Mouse (Mus musculus) heart, embryonic 15.5 days (tissue): ENCODE data around the gene March5. TPM values are rescaled to one million over a fixed set of nuclear protein-coding genes. Genes with fewer than 3 reads are reported as not detected.

ENCODE experiments used
- ATAC-seq: fragments of 200-750 bp; cut with Nextera tagmentation; replicated peaks from 2 replicates; pipeline ENCODE4 v1.8.0; 2017; ENCODE audit warnings: low read depth, moderate TSS enrichment; ENCODE audit not compliant: insufficient number of reproducible peaks, insufficient read depth, low FRiP score
- H3K27ac ChIP-seq: fragments of 300-500 bp; sonication (generic); 2 replicates; pipeline ENCODE4 v1.5.1; 2015; ENCODE audit warnings: mild to moderate bottlenecking, inconsistent platforms
- H3K27me3 ChIP-seq: fragments of 300-500 bp; sonication (generic); 2 replicates; pipeline ENCODE4 v1.6.1; 2015; ENCODE audit warnings: inconsistent platforms
- H3K36me3 ChIP-seq: fragments of 300-500 bp; sonication (generic); 2 replicates; pipeline ENCODE4 v1.6.1; 2015; ENCODE audit warnings: mild to moderate bottlenecking, inconsistent platforms
- H3K4me1 ChIP-seq: fragments of 300-500 bp; sonication (generic); replicated peaks from 2 replicates; pipeline ENCODE4 v1.6.1; 2015; ENCODE audit warnings: inconsistent platforms
- H3K4me2 ChIP-seq: fragments of 300-500 bp; sonication (generic); 2 replicates; pipeline ENCODE4 v1.6.1; 2015; ENCODE audit warnings: inconsistent platforms, mild to moderate bottlenecking, moderate library complexity
- H3K4me3 ChIP-seq: fragments of 300-500 bp; sonication (generic); 2 replicates; pipeline ENCODE4 v1.5.1; 2015; ENCODE audit warnings: mild to moderate bottlenecking, inconsistent platforms
- H3K9ac ChIP-seq: fragments of 300-500 bp; sonication (generic); 2 replicates; pipeline ENCODE4 v1.6.1; 2015; ENCODE audit warnings: mild to moderate bottlenecking, inconsistent platforms
- H3K9me3 ChIP-seq: fragments of 300-500 bp; sonication (generic); replicated peaks from 2 replicates; pipeline ENCODE4 v1.6.1; 2016; ENCODE audit warnings: inconsistent platforms
- WGBS: fragments of 180-500 bp; shearing (Covaris S2); methylation state at CpG from one replicate; pipeline ENCODE4 v1.1.7; 2015; ENCODE audit warnings: mixed read lengths; 5-methylcytosine and 5-hydroxymethylcytosine counted together
- polyA plus RNA-seq: library from polyadenylated mRNA; unstranded; fragments of >200 nt; fragmentation: Nextera tagmentation; extraction: Ambion mirVana; gene quantifications from 2 replicates; pipeline ENCODE4 v1.2.1, GENCODE M21; 2015

The March5 gene
- polyA plus RNA-seq, 1 experiment from 2014 or later: 78.3 TPM

DNA sequence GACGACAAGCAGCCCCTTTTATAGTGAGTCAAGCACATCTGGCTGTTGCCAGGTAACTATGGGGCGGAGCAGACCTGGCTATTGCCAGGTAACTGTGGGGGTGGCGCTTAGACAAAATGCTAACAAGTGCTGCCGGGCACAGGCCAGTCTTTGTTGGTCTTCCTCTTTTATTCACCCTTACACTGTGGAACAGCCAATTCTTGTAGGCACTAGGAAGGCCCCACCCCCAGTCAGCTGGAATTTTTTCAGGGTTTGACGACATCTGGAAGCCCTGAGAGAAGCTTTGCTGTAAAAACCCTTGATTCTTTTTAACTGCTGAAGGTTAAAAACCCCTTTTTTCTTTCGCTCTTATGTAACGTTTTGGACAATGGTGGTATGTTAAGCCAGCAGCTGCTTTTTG lies 31.3 kb downstream of the March5 start:
- H3K4me2 ChIP-seq: no peak overlapping the region

DNA sequence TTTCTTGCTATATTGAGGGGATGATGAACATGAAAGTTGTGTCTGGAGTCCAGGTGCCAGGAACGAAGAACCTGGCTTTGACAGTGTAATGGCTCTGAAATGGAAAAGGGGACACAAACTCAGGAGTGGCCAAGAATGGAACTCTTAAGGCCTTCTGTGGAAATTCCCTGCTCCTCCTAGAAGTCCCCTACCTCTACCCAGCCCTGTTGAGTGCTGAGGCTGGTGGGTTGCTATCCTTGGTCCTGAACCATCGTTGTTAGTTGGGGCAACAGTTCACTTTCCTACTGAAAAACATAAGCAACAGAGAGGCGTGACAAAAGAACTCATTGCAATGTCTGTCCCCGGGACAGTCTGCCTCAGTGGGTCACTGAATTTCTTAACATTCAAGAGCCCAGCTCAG lies 31.8 kb downstream of the March5 start:
- no peak overlapping the region for H3K9ac ChIP-seq
- no peaks in the 10 kb centered on the region for H3K36me3 ChIP-seq
- peaks cover 30% of the 10 kb centered on the region for H3K27me3 ChIP-seq
- WGBS: 17% methylated on average over 4 of the region's 4 CpGs
- no peak for ATAC-seq
- H3K9me3 ChIP-seq: no peaks in the 10 kb centered on the region
- H3K4me3 ChIP-seq: no peak overlapping the region
- H3K27ac ChIP-seq: no peak overlapping the region
- no peak overlapping the region for H3K4me2 ChIP-seq
- peaks cover 7% of the 10 kb centered on the region for H3K4me1 ChIP-seq

More for the DNA sequence above, 31.3 kb downstream of the March5 start:
- Histone ChIP-seq H3K4me1 (peaks cover 12% of the 10 kb centered on the region), H3K36me3 (no peaks in the 10 kb centered on the region), H3K9me3 (no peaks in the 10 kb centered on the region), H3K27me3 (peaks cover 35% of the 10 kb centered on the region), H3K4me3 (no peak overlapping the region), H3K27ac (no peak overlapping the region), H3K9ac (no peak overlapping the region)
- no peak for ATAC-seq
- 19% methylated on average over 7 of the region's 7 CpGs for WGBS

DNA sequence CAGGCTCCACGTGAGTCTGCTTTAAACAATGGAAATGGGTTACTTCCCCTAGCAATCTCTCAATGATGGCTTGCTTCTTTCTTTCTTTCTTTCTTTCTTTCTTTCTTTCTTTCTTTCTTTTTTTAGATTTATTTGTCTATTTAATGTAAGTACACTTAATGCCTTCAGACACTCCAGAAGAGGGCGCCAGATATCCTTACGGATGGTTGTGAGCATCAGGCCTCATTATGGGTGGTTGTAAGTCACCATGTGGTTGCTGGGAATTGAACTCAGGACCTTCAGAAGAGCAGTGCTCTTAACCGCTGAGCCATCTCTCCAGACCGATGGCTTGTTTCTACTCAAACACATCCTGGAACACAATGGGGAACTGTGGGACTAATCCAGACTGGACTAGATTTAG lies 33.9 kb downstream of the March5 start:
- Histone ChIP-seq H3K9ac (no peak overlapping the region), H3K27me3 (peaks cover 11% of the 10 kb centered on the region), H3K4me2 (no peak overlapping the region), H3K4me1 (peaks cover 5% of the 10 kb centered on the region), H3K27ac (no peak overlapping the region), H3K4me3 (no peak overlapping the region), H3K9me3 (no peaks in the 10 kb centered on the region), H3K36me3 (no peaks in the 10 kb centered on the region)
- 63% methylated on average over 5 of the region's 5 CpGs for WGBS
- no peak for ATAC-seq

DNA sequence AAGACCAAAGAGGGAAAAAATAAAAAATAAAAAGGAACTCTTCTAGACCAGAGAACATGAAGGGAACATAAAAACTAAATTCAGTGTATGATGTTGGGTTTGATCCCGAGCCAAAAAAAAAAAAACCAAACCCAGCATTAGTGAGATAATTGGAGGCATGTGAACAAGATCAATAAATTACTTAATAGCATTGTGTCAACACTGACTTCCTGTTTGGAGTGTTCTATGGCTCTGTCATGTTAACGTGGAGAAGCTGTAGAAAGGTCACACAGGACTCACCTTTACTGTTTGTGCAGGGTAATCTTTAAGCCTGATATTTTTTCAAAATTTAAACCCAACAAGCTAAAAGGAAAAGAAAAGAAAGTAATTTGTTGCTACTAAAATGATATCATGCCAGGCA lies 35.4 kb downstream of the March5 start:
- H3K4me1 ChIP-seq: peaks cover 5% of the 10 kb centered on the region
- no peak overlapping the region for H3K4me2 ChIP-seq
- no peak overlapping the region for H3K9ac ChIP-seq
- H3K27ac ChIP-seq: no peak overlapping the region
- H3K4me3 ChIP-seq: no peak overlapping the region
- no peaks in the 10 kb centered on the region for H3K36me3 ChIP-seq
- H3K27me3 ChIP-seq: peaks cover 4% of the 10 kb centered on the region
- no peak for ATAC-seq
- WGBS: 55% methylated on average over 2 of the region's 2 CpGs
- no peaks in the 10 kb centered on the region for H3K9me3 ChIP-seq

DNA sequence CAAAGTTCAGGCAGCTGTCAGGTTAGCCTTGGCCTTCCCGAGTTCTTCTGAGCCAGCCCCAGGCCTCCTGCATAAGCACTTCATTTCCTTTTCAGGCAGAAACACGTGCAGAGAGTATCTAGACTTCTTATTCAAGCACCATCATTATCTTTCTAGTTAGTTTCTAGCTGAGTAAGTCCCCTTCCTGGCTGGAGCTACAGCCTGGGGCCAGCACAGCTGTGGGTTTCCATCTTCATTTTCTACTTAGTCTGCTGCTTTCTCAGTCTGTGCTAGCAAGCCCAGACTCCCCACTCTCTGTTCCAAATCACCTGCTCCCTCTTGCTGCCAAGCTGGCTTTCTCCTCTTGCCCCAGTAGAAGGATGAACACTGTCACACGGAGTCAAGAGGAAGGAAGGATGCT lies 39.5 kb downstream of the March5 start:
- no peaks in the 10 kb centered on the region for H3K27me3 ChIP-seq
- H3K27ac ChIP-seq: no peak overlapping the region
- H3K9me3 ChIP-seq: no peaks in the 10 kb centered on the region
- ATAC-seq: no peak
- H3K36me3 ChIP-seq: no peaks in the 10 kb centered on the region
- no peak overlapping the region for H3K4me2 ChIP-seq
- H3K4me3 ChIP-seq: no peak overlapping the region
- H3K9ac ChIP-seq: no peak overlapping the region
- 40% methylated on average over 3 of the region's 3 CpGs for WGBS
- no peaks in the 10 kb centered on the region for H3K4me1 ChIP-seq

DNA sequence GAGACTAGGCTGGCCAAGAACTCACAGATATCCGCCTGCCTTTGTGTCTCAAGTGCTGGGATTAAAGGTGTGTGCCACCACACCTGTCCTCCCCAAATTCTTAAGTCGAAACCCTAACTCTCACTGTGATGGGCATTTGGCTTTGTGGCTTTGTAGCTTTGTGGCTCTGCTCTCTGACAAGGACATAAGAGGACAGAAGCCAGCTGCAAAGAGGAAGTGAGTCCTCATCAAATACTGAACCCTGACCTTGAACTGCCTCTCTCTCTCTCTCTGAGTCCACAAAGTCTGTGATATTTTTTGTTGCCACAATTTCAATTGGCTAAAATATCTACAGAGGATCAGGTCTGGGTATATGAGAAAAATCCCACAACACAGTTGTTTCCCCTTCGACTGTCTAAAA lies 40.9 kb downstream of the March5 start:
- Histone ChIP-seq H3K4me3 (no peak overlapping the region), H3K27me3 (no peaks in the 10 kb centered on the region), H3K4me1 (no peaks in the 10 kb centered on the region), H3K36me3 (no peaks in the 10 kb centered on the region), H3K9me3 (no peaks in the 10 kb centered on the region), H3K9ac (no peak overlapping the region), H3K4me2 (no peak overlapping the region), H3K27ac (no peak overlapping the region)
- whole genome bisulfite sequencing: 74% methylated on average over 3 of the region's 3 CpGs
- ATAC-seq: no peak

DNA sequence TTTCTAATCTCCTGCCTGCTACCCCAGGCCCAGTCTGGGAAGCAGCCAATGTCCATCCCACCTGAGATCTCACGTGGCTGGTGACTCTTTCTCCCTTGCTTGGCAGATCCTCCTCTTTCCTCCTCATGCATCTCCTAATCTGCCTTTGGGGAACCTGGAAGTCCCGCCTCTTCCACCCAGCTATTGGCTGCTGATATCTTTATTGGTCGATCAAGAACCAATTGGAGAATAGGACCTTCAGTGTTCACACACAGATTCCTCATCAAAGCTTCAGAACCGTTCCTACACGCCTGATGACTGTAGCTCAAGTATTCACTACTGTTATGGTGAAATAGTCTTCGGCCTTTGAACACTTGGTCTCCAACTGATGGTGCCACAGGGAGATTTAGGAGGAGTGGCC lies 44.8 kb downstream of the March5 start:
- ATAC-seq: no peak
- WGBS: 60% methylated on average over 6 of the region's 6 CpGs
- H3K9ac ChIP-seq: no peak overlapping the region
- no peak overlapping the region for H3K4me3 ChIP-seq
- no peaks in the 10 kb centered on the region for H3K36me3 ChIP-seq
- H3K9me3 ChIP-seq: no peaks in the 10 kb centered on the region
- H3K27me3 ChIP-seq: no peaks in the 10 kb centered on the region
- H3K4me1 ChIP-seq: no peaks in the 10 kb centered on the region
- H3K4me2 ChIP-seq: no peak overlapping the region
- no peak overlapping the region for H3K27ac ChIP-seq

DNA sequence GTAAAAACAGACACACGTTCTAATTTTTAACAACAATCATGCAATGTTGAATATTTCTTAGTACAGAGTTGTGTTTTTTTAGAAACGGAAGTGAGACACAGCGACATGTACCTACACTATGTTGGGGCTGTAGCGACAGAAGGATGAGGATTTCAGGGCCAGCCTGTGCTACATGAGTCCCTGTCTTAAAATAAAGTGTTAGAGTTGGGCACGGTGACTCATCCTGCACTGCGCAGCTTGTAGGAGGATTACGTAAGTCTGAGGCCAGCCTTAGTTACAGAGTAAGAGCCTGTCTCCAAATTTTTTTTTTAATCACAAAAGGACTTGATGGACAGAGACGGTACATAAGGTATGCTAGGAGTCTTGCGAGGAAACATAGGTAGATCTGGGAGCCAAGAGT lies 48.0 kb downstream of the March5 start:
- no peak for ATAC-seq
- no peaks in the 10 kb centered on the region for H3K27me3 ChIP-seq
- H3K36me3 ChIP-seq: no peaks in the 10 kb centered on the region
- no peaks in the 10 kb centered on the region for H3K4me1 ChIP-seq
- H3K4me2 ChIP-seq: no peak overlapping the region
- no peak overlapping the region for H3K9ac ChIP-seq
- no peak overlapping the region for H3K4me3 ChIP-seq
- WGBS: 85% methylated on average over 9 of the region's 9 CpGs
- no peak overlapping the region for H3K27ac ChIP-seq
- no peaks in the 10 kb centered on the region for H3K9me3 ChIP-seq

DNA sequence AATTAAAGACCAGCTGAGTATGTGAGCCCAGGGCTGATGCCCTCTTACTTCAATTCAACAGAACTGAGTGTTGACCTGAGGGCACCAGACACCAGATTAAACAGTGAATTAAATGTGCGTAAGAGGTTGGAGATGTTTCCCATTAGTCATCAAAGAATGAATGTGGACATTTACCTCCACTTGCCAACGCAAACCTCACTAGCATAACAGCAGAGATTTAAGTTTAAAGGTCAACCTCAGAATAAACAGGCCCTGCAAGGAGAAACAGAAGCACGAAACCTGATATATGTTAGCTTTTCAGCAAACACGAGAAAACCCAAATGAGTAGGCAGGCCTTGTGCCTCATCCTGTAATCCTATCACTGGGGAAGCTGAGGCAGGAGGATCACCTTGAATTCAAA lies 55.0 kb downstream of the March5 start:
- Histone ChIP-seq H3K4me2 (no peak overlapping the region), H3K4me1 (peaks cover 16% of the 10 kb centered on the region), H3K4me3 (no peak overlapping the region), H3K36me3 (no peaks in the 10 kb centered on the region), H3K9ac (no peak overlapping the region), H3K27me3 (no peaks in the 10 kb centered on the region), H3K27ac (no peak overlapping the region), H3K9me3 (no peaks in the 10 kb centered on the region)
- WGBS: 74% methylated on average over 4 of the region's 4 CpGs
- no peak for ATAC-seq

DNA sequence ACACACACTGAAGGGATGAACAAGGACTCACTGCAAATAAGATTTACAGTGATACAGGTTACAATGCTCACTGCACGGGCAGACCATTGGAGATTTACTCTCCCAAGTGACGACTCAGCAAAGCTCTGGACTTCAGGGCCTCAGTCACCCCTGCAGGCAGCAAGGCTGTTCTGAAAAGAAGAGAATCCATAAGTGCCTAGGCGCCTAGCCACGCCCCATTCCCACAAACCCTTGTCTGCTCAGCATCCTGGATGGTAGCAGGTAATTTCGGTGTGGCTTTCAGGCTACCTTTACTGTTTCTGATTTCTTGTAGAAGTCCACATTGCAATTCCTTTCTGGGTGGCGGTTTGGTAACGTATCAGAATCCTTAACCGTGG lies 56.2 kb downstream of the March5 start:
- WGBS: 65% methylated on average over 8 of the region's 8 CpGs
- no peak for ATAC-seq
- no peak overlapping the region for H3K9ac ChIP-seq
- no peak overlapping the region for H3K4me3 ChIP-seq
- H3K27ac ChIP-seq: no peak overlapping the region
- peaks cover 5% of the 10 kb centered on the region for H3K36me3 ChIP-seq
- no peaks in the 10 kb centered on the region for H3K9me3 ChIP-seq
- H3K4me2 ChIP-seq: no peak overlapping the region
- peaks cover 16% of the 10 kb centered on the region for H3K4me1 ChIP-seq
- H3K27me3 ChIP-seq: no peaks in the 10 kb centered on the region

DNA sequence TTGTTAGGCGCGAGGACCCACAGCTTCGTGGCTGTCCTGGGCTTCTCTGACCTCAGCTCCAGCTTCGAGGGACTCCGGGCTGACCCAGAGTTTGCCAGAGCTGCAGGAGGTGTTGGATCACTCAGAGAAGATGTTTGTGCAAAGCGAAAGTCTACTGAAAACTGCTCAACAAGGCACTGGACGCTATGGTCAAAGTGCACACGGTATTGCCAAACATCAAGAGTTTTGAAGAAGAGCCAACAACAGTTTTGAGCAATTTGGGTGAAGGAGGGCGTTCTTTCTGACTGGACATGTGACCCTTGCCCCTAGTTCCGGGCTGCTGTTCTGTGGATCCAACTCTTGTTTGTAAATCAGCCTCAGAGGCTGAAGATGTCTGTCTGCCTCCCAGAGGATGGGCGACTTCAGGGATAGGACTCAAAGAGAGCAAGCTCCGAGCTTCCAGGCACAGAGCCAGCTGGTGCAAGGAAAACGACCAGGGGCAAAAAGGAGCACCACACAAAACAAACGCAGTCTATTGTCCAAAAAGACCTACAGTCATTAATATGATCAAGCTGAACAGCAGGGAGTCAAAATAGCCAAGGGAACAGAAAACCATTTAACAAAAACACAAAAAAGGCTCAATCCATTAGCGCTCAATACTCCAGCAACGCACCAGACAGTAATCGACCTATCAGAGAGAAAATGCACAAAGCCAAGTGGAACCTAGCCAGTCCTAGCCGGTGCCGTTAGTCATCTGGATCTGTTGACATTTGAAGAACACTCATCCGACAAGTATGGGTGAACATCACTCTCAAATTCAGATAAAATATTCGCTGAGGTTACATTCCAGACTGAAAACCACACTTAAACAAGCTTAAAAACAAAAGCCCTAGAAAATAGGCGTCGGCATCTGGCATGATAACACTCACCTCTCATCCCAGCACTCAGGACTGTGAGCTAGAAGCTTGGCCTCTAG lies 56.9 kb downstream of the March5 start:
- Histone ChIP-seq H3K4me2 (peak overlapping the region; percentile 20), H3K27ac (peak overlapping the region; percentile 46; the same call in 1 of the 2 replicates), H3K9me3 (no peaks in the 10 kb centered on the region), H3K27me3 (no peaks in the 10 kb centered on the region), H3K9ac (no peak overlapping the region; the same call in 1 of the 2 replicates), H3K36me3 (peaks cover 11% of the 10 kb centered on the region), H3K4me3 (no peak overlapping the region), H3K4me1 (peaks cover 16% of the 10 kb centered on the region)
- ATAC-seq: no peak
- WGBS: 48% methylated on average over 23 of the region's 23 CpGs
